Mouse (Mus musculus) CH12.LX (cell line): ENCODE data around the gene Agrp. TPM values are rescaled to one million over a fixed set of nuclear protein-coding genes. Genes with fewer than 3 reads are reported as not detected.

Experiments
- DNase-seq: peaks from one replicate; pipeline ENCODE4 v3.0.0-alpha.2; 2013; ENCODE audit errors: extremely low read depth
- H3K27ac ChIP-seq: 2 replicates; pipeline ENCODE4 v1.5.1; 2012; ENCODE audit warnings: low read depth, mild to moderate bottlenecking, control low read depth, moderate library complexity; ENCODE audit not compliant: insufficient read depth
- H3K27me3 ChIP-seq: replicated peaks from 2 replicates; pipeline ENCODE3; 2012; ENCODE audit warnings: inconsistent platforms
- H3K36me3 ChIP-seq, 2 experiments: replicated peaks in 1 of 2; 2 replicates each; pipeline versions ENCODE3 to v1.6.1; 2012; ENCODE audit warnings: inconsistent platforms in 1 of 2, low read length in 1 of 2, mild to moderate bottlenecking in 1 of 2, mixed read lengths in 1 of 2, moderate library complexity in 1 of 2; ENCODE audit not compliant: control insufficient read depth in 1 of 2, insufficient read depth in 1 of 2
- H3K4me1 ChIP-seq, 2 experiments: 2 replicates each; pipeline ENCODE4 v1.6.1; 2012; ENCODE audit warnings: inconsistent platforms in 1 of 2, moderate library complexity in 1 of 2; ENCODE audit not compliant: insufficient read depth in 2 of 2, control insufficient read depth in 1 of 2
- H3K4me2 ChIP-seq: 2 replicates; pipeline ENCODE4 v1.6.1; 2012; ENCODE audit warnings: low read depth, mild to moderate bottlenecking, control low read depth; ENCODE audit not compliant: poor library complexity, insufficient read depth, severe bottlenecking
- H3K4me3 ChIP-seq, 3 experiments: fragments of 150-350 bp in 1 of 3; sonication (generic) in 1 of 3; replicated peaks in 1 of 3; 2 replicates each; pipeline versions ENCODE3 to v1.5.1; 2011 to 2012; ENCODE audit warnings: low read depth in 2 of 3, low read length in 2 of 3, mild to moderate bottlenecking in 2 of 3, moderate library complexity in 2 of 3, control low read depth in 1 of 3, improper control_type of control experiment in 1 of 3, inconsistent platforms in 1 of 3, mixed read lengths in 1 of 3; ENCODE audit not compliant: poor library complexity in 1 of 3
- H3K79me2 ChIP-seq: replicated peaks from 2 replicates; pipeline ENCODE4 v1.6.1; 2012; ENCODE audit warnings: mild to moderate bottlenecking, moderate library complexity; ENCODE audit not compliant: control insufficient read depth, poor library complexity, insufficient read depth, severe bottlenecking; ENCODE audit errors: extremely low read depth
- H3K9ac ChIP-seq: 2 replicates; pipeline ENCODE4 v1.6.1; 2012; ENCODE audit warnings: low read depth, mild to moderate bottlenecking, control low read depth, moderate library complexity; ENCODE audit not compliant: insufficient read depth
- H3K9me3 ChIP-seq: replicated peaks from 2 replicates; pipeline ENCODE3; 2012; ENCODE audit warnings: low read length, inconsistent platforms, mixed read lengths
- BHLHE40 ChIP-seq: IDR thresholded peaks from 2 replicates; pipeline ENCODE4 v1.6.1; 2011; ENCODE audit warnings: mild to moderate bottlenecking, low read depth, low read length, improper control_type of control experiment
- E2F4 ChIP-seq: IDR thresholded peaks from 2 replicates; pipeline ENCODE4 v1.6.1; 2011; ENCODE audit warnings: low read depth, low read length, improper control_type of control experiment; ENCODE audit not compliant: insufficient replicate concordance
- GABPA ChIP-seq: IDR thresholded peaks from 2 replicates; pipeline ENCODE4 v1.6.1; 2012; ENCODE audit warnings: low read depth, low read length, improper control_type of control experiment, inconsistent platforms; ENCODE audit not compliant: insufficient replicate concordance
- HCFC1 ChIP-seq: IDR thresholded peaks from 2 replicates; pipeline ENCODE4 v1.6.1; 2012; ENCODE audit warnings: low read depth, mild to moderate bottlenecking, inconsistent platforms, low read length, improper control_type of control experiment
- IRF4 ChIP-seq: IDR thresholded peaks from 2 replicates; pipeline ENCODE4 v1.6.1; 2014; ENCODE audit warnings: low read depth, mild to moderate bottlenecking, inconsistent platforms, low read length, improper control_type of control experiment
- JUN ChIP-seq: IDR thresholded peaks from 2 replicates; pipeline ENCODE4 v1.6.1; 2011; ENCODE audit warnings: low read depth, mild to moderate bottlenecking, low read length, improper control_type of control experiment, moderate library complexity; ENCODE audit not compliant: insufficient read depth
- KAT2A ChIP-seq: IDR thresholded peaks from 2 replicates; pipeline ENCODE4 v1.6.1; 2012; ENCODE audit warnings: low read length, improper control_type of control experiment, inconsistent platforms; ENCODE audit not compliant: insufficient replicate concordance
- MAFK ChIP-seq: IDR thresholded peaks from 2 replicates; pipeline ENCODE4 v1.6.1; 2011; ENCODE audit warnings: low read length, improper control_type of control experiment; ENCODE audit not compliant: insufficient replicate concordance
- MAZ ChIP-seq: IDR thresholded peaks from 2 replicates; pipeline ENCODE4 v1.6.1; 2012; ENCODE audit warnings: low read depth, mild to moderate bottlenecking, inconsistent platforms, low read length, improper control_type of control experiment, moderate library complexity
- MEF2A ChIP-seq: IDR thresholded peaks from 2 replicates; pipeline ENCODE4 v1.6.1; 2014; ENCODE audit warnings: low read depth, mild to moderate bottlenecking, inconsistent platforms, low read length, improper control_type of control experiment, borderline replicate concordance
- NRF1 ChIP-seq: IDR thresholded peaks from 2 replicates; pipeline ENCODE4 v1.6.1; 2014; ENCODE audit warnings: low read depth, mild to moderate bottlenecking, inconsistent platforms, low read length, improper control_type of control experiment, moderate library complexity
- PAX5 ChIP-seq: IDR thresholded peaks from 2 replicates; pipeline ENCODE4 v1.6.1; 2012; ENCODE audit warnings: low read length, inconsistent platforms, mixed read lengths
- SMC3 ChIP-seq: IDR thresholded peaks from 2 replicates; pipeline ENCODE4 v1.6.1; 2011; ENCODE audit warnings: low read depth, low read length, improper control_type of control experiment
- UBTF ChIP-seq: IDR thresholded peaks from 2 replicates; pipeline ENCODE4 v1.6.1; 2012; ENCODE audit warnings: low read depth, mild to moderate bottlenecking, inconsistent platforms, low read length, improper control_type of control experiment, moderate library complexity
- USF1 ChIP-seq: IDR thresholded peaks from 2 replicates; pipeline ENCODE4 v1.6.1; 2014; ENCODE audit warnings: low read depth, mild to moderate bottlenecking, inconsistent platforms, low read length, improper control_type of control experiment
- USF2 ChIP-seq: conservative IDR thresholded peaks from 2 replicates; pipeline ENCODE4 v1.6.1; 2011; ENCODE audit warnings: low read depth, low read length, improper control_type of control experiment
- ZC3H11A ChIP-seq: IDR thresholded peaks from 2 replicates; pipeline ENCODE4 v1.6.1; 2012; ENCODE audit warnings: low read depth, mild to moderate bottlenecking, inconsistent platforms, low read length, improper control_type of control experiment
- dilution Hi-C: fragments of 300-500 bp; cut with MboI; formaldehyde crosslinking; loops from 2 replicates; pipeline ENCODE4 v1.14.3; 2020; ENCODE audit warnings: low sequenced_read_pairs; ENCODE audit not compliant: extremely low pct_unique_long_range_greater_than_20kb, extremely low pct_ligation_motif_present
- in situ Hi-C: fragments of 300-500 bp; cut with MboI; formaldehyde crosslinking; loops from 3 replicates; pipeline ENCODE4 v1.14.3; 2019; ENCODE audit warnings: low sequenced_read_pairs, low pct_ligation_motif_present, low pct_unique_long_range_greater_than_20kb, mixed read lengths
- polyA plus RNA-seq: library from polyadenylated mRNA; unstranded; fragments of >175 nt; gene quantifications from 2 replicates; pipeline ENCODE4 v1.2.1, GENCODE M21; 2012; ENCODE audit warnings: low read depth; ENCODE audit not compliant: insufficient read length
- total RNA-seq, 2 experiments: library from RNA; depleted of rRNA; stranded (reverse); fragments of 300-350 nt in 1 of 2; fragments of >200 nt in 1 of 2; gene quantifications; 2 replicates each; pipeline ENCODE4 v1.2.3; 2012 to 2014

Agrp gene
- total and polyA plus RNA-seq, 3 experiments, result 0.30 TPM; not detected in 2

- DNase-seq, result no peak
- Histone ChIP-seq H3K9ac (0 out of 2 replicates have a peak within 1 kb of the TSS, but pooled peaks have one; percentile 13), H3K4me3 (peak within 1 kb of the TSS in 2 of 3 experiments; percentile 7 to 45), H3K27ac (no peak within 1 kb of the TSS), H3K4me2 (peak within 1 kb of the TSS; percentile 52), H3K4me1 (peaks cover 4 to 10% of the 10 kb centered on the region in 2 experiments), H3K27me3 (peaks cover 23% of the 10 kb centered on the region), H3K36me3 (peaks cover 13 to 31% of the 10 kb centered on the region in 2 experiments), H3K79me2 (no peaks in the 10 kb centered on the region), H3K9me3 (no peaks in the 10 kb centered on the region)
- TF ChIP-seq KAT2A, result no peak
- TF ChIP-seq UBTF, result 0 out of 2 replicates have a peak, but pooled peaks have one; percentile 43
- dilution Hi-C loops (no loop called here), in situ Hi-C loops (no loop called here)
Measured at GRCm38 (mm10) chr8:105518436-105519313, 118.5 kb downstream of the Agrp start, which contains the start of gene Hsd11b2. Gene Hsd11b2, plus strand, starts transcription at chr8:105518755.

- no peak overlapping the region for H3K27ac ChIP-seq
- no peak overlapping the region for H3K4me3 ChIP-seq
- H3K27me3 ChIP-seq, result peaks cover 23% of the 10 kb centered on the region
- H3K79me2 ChIP-seq, result no peaks in the 10 kb centered on the region
- no peak overlapping the region for H3K9ac ChIP-seq
- dilution Hi-C loops, result no loop called here
- peaks cover 4 to 10% of the 10 kb centered on the region in 2 experiments for H3K4me1 ChIP-seq
- in situ Hi-C loops, result no loop called here
- no peak overlapping the region for H3K4me2 ChIP-seq
- H3K9me3 ChIP-seq, result no peaks in the 10 kb centered on the region
- no peak for DNase-seq
- peaks cover 9 to 18% of the 10 kb centered on the region in 2 experiments for H3K36me3 ChIP-seq
- TF ChIP-seq USF1 (no peak), NRF1 (no peak), MAZ (no peak), BHLHE40 (no peak), PAX5 (no peak), MEF2A (no peak), E2F4 (no peak), JUN (no peak), SMC3 (no peak), MAFK (no peak), ZC3H11A (no peak), IRF4 (no peak), USF2 (no peak), GABPA (no peak), HCFC1 (no peak)
Measured at GRCm38 (mm10) chr8:105517346-105517745, 119.8 kb downstream of the Agrp start.

Other genes starting within 250 kb of the Agrp start
- 0.08 TPM in 1 of 2 replicates, not detected in the other for gene Kctd19, start 223.9 kb downstream of the Agrp start, total RNA-seq (2012; rRNA removed)
- gene Kctd19, start 223.9 kb downstream of the Agrp start, total RNA-seq (2014; rRNA removed), result not detected in 2 replicates
- 0.22 TPM in 1 of 2 replicates, not detected in the other for gene Kctd19, start 223.9 kb downstream of the Agrp start, polyA plus RNA-seq
- 0.34 and 0.38 TPM in 2 replicates for gene Lrrc36, start 223.8 kb downstream of the Agrp start, total RNA-seq (2012; rRNA removed)
- 0.26 TPM in 1 of 2 replicates, not detected in the other for gene Lrrc36, start 223.8 kb downstream of the Agrp start, total RNA-seq (2014; rRNA removed)
- 0.19 TPM in 2 replicates for gene Lrrc36, start 223.8 kb downstream of the Agrp start, polyA plus RNA-seq
- gene Tppp3, start 165.9 kb downstream of the Agrp start, total RNA-seq (2012; rRNA removed), result 0.25 TPM in 2 replicates
- gene Tppp3, start 165.9 kb downstream of the Agrp start, total RNA-seq (2014; rRNA removed), result not detected in 2 replicates
- 0.39 and 0.49 TPM in 2 replicates for gene Tppp3, start 165.9 kb downstream of the Agrp start, polyA plus RNA-seq
- gene Zdhhc1, start 140.5 kb downstream of the Agrp start, total RNA-seq (2012; rRNA removed), result 2.1 and 2.6 TPM in 2 replicates
- 0.86 and 1.6 TPM in 2 replicates for gene Zdhhc1, start 140.5 kb downstream of the Agrp start, total RNA-seq (2014; rRNA removed)
- gene Zdhhc1, start 140.5 kb downstream of the Agrp start, polyA plus RNA-seq, result 2.6 and 3.6 TPM in 2 replicates
- not detected in 2 replicates for gene Hsd11b2, start 118.6 kb downstream of the Agrp start, total RNA-seq (2012; rRNA removed)
- not detected in 2 replicates for gene Hsd11b2, start 118.6 kb downstream of the Agrp start, total RNA-seq (2014; rRNA removed)
- gene Hsd11b2, start 118.6 kb downstream of the Agrp start, polyA plus RNA-seq, result not detected in 2 replicates
- 38.0 and 48.8 TPM in 2 replicates for gene Atp6v0d1, start 71.3 kb downstream of the Agrp start, total RNA-seq (2012; rRNA removed)
- gene Atp6v0d1, start 71.3 kb downstream of the Agrp start, total RNA-seq (2014; rRNA removed), result 51.0 and 55.3 TPM in 2 replicates
- 48.8 and 53.6 TPM in 2 replicates for gene Atp6v0d1, start 71.3 kb downstream of the Agrp start, polyA plus RNA-seq
- gene Ripor1, start 32.1 kb downstream of the Agrp start, total RNA-seq (2012; rRNA removed), result 1.5 and 1.7 TPM in 2 replicates
- 0.24 and 0.28 TPM in 2 replicates for gene Ripor1, start 32.1 kb downstream of the Agrp start, total RNA-seq (2014; rRNA removed)
- gene Ripor1, start 32.1 kb downstream of the Agrp start, polyA plus RNA-seq, result 5.8 and 7.2 TPM in 2 replicates
- 42.3 and 47.2 TPM in 2 replicates for gene Ctcf, start 825 bp downstream of the Agrp start, total RNA-seq (2012; rRNA removed)
- gene Ctcf, start 825 bp downstream of the Agrp start, total RNA-seq (2014; rRNA removed), result 48.3 and 52.4 TPM in 2 replicates
- 97.9 and 107 TPM in 2 replicates for gene Ctcf, start 825 bp downstream of the Agrp start, polyA plus RNA-seq
- gene Carmil2, start 48.9 kb upstream of the Agrp start, total RNA-seq (2012; rRNA removed), result 7.5 and 7.6 TPM in 2 replicates
- 1.7 and 2.0 TPM in 2 replicates for gene Carmil2, start 48.9 kb upstream of the Agrp start, total RNA-seq (2014; rRNA removed)
- 32.6 and 33.2 TPM in 2 replicates for gene Carmil2, start 48.9 kb upstream of the Agrp start, polyA plus RNA-seq
- gene Acd, start 63.7 kb upstream of the Agrp start, total RNA-seq (2012; rRNA removed), result 10.9 and 11.9 TPM in 2 replicates
- gene Acd, start 63.7 kb upstream of the Agrp start, total RNA-seq (2014; rRNA removed), result 4.8 and 5.2 TPM in 2 replicates
- gene Acd, start 63.7 kb upstream of the Agrp start, polyA plus RNA-seq, result 31.8 and 40.0 TPM in 2 replicates
- 17.5 and 32.3 TPM in 2 replicates for gene Pard6a, start 63.8 kb upstream of the Agrp start, total RNA-seq (2012; rRNA removed)
- gene Pard6a, start 63.8 kb upstream of the Agrp start, total RNA-seq (2014; rRNA removed), result 18.9 and 23.3 TPM in 2 replicates
- gene Pard6a, start 63.8 kb upstream of the Agrp start, polyA plus RNA-seq, result 10.0 and 15.9 TPM in 2 replicates
- gene 4933405L10Rik, start 70.3 kb upstream of the Agrp start, total RNA-seq (2012; rRNA removed), result 0.25 TPM in 1 of 2 replicates, not detected in the other
- not detected in 2 replicates for gene 4933405L10Rik, start 70.3 kb upstream of the Agrp start, total RNA-seq (2014; rRNA removed)
- gene 4933405L10Rik, start 70.3 kb upstream of the Agrp start, polyA plus RNA-seq, result not detected in 2 replicates
- 25.2 and 27.4 TPM in 2 replicates for gene Enkd1, start 70.8 kb upstream of the Agrp start, total RNA-seq (2012; rRNA removed)
- 15.6 and 17.7 TPM in 2 replicates for gene Enkd1, start 70.8 kb upstream of the Agrp start, total RNA-seq (2014; rRNA removed)
- gene Enkd1, start 70.8 kb upstream of the Agrp start, polyA plus RNA-seq, result 30.8 and 35.9 TPM in 2 replicates
- gene Gfod2, start 121.3 kb upstream of the Agrp start, total RNA-seq (2012; rRNA removed), result 3.1 and 4.7 TPM in 2 replicates
- gene Gfod2, start 121.3 kb upstream of the Agrp start, total RNA-seq (2014; rRNA removed), result 1.7 and 1.8 TPM in 2 replicates
- gene Gfod2, start 121.3 kb upstream of the Agrp start, polyA plus RNA-seq, result 3.1 and 3.4 TPM in 2 replicates
- 8.1 and 8.7 TPM in 2 replicates for gene Ranbp10, start 190.0 kb upstream of the Agrp start, total RNA-seq (2012; rRNA removed)
- 7.4 and 7.9 TPM in 2 replicates for gene Ranbp10, start 190.0 kb upstream of the Agrp start, total RNA-seq (2014; rRNA removed)
- gene Ranbp10, start 190.0 kb upstream of the Agrp start, polyA plus RNA-seq, result 12.8 and 15.8 TPM in 2 replicates
- 0.13 and 0.21 TPM in 2 replicates for gene Tsnaxip1, start 190.3 kb upstream of the Agrp start, total RNA-seq (2012; rRNA removed)
- 0.13 TPM in 1 of 2 replicates, not detected in the other for gene Tsnaxip1, start 190.3 kb upstream of the Agrp start, total RNA-seq (2014; rRNA removed)
- gene Tsnaxip1, start 190.3 kb upstream of the Agrp start, polyA plus RNA-seq, result 0.38 and 0.50 TPM in 2 replicates
- gene Cenpt, start 215.9 kb upstream of the Agrp start, total RNA-seq (2012; rRNA removed), result 21.3 and 21.4 TPM in 2 replicates
- 17.3 TPM in 2 replicates for gene Cenpt, start 215.9 kb upstream of the Agrp start, total RNA-seq (2014; rRNA removed)
- gene Cenpt, start 215.9 kb upstream of the Agrp start, polyA plus RNA-seq, result 28.2 and 29.4 TPM in 2 replicates
- 40.2 and 42.6 TPM in 2 replicates for gene Thap11, start 217.7 kb upstream of the Agrp start, total RNA-seq (2012; rRNA removed)
- 29.7 and 31.9 TPM in 2 replicates for gene Thap11, start 217.7 kb upstream of the Agrp start, total RNA-seq (2014; rRNA removed)
- gene Thap11, start 217.7 kb upstream of the Agrp start, polyA plus RNA-seq, result 21.3 and 21.7 TPM in 2 replicates
- gene Nutf2, start 223.2 kb upstream of the Agrp start, total RNA-seq (2012; rRNA removed), result 144 and 193 TPM in 2 replicates
- 205 and 223 TPM in 2 replicates for gene Nutf2, start 223.2 kb upstream of the Agrp start, total RNA-seq (2014; rRNA removed)
- gene Nutf2, start 223.2 kb upstream of the Agrp start, polyA plus RNA-seq, result 7.9 and 11.2 TPM in 2 replicates
- gene Edc4, start 243.5 kb upstream of the Agrp start, total RNA-seq (2012; rRNA removed), result 41.6 and 47.0 TPM in 2 replicates
- gene Edc4, start 243.5 kb upstream of the Agrp start, total RNA-seq (2014; rRNA removed), result 28.2 and 28.7 TPM in 2 replicates
- gene Edc4, start 243.5 kb upstream of the Agrp start, polyA plus RNA-seq, result 37.5 and 46.4 TPM in 2 replicates